ENCODE assay signal across 8 mouse cellular contexts in the genomic region with DNA sequence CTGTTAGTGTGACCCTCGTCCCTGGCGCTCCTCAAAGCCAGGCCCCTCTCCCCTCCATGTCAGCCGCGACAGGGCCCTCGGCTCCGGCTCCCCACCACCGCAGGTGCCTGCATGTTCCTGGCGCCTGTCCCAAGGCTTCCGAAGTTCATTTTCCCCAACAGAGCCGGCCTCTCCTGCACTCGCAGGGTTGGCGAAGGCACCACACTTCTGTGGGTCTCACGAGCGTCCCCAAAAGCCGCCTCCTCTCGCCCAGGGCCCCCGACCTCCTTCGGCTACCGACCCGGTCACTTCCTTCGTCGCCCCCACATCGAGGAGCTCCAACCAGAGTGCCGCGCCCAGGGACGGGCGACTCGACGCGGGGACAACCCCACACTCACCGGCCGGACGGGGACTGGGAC. TPM values are rescaled to one million over a fixed set of nuclear protein-coding genes. Genes with fewer than 3 reads are reported as not detected.
DNase-seq lines count a peak whose midpoint lies in the region; ATAC-seq and TF ChIP-seq lines count a peak whose summit lies in the region.

No protein-coding gene starts in this region.

- H3K9me3 ChIP-seq in embryonic facial prominence, embryonic 12.5 days, result no peaks in the 10 kb centered on the region
- H3K9me3 ChIP-seq in hindbrain, embryonic 14.5 days (ENCODE audit: control insufficient read depth, low read length), result no peaks in the 10 kb centered on the region
- no peaks in the 10 kb centered on the region for H3K9me3 ChIP-seq in liver, embryonic 16.5 days (replicated peaks; ENCODE audit: control insufficient read depth, low read length)

- TF ChIP-seq CTCF in C2C12 (IDR thresholded peaks at IDR 0.05; ENCODE audit: control insufficient read depth, insufficient read depth, insufficient read length), result no peak
- no peak for TF ChIP-seq CTCF in testis, adult 2 months (IDR thresholded peaks at IDR 0.05; ENCODE audit: control insufficient read depth, insufficient read depth, insufficient replicate concordance, low read depth, low read length)

- H3K27me3 ChIP-seq in C2C12 (ENCODE audit: control insufficient read depth, insufficient read depth, insufficient read length), result no peaks in the 10 kb centered on the region
- no peaks in the 10 kb centered on the region for H3K27me3 ChIP-seq in embryonic facial prominence, embryonic 12.5 days
- H3K27me3 ChIP-seq in hindbrain, embryonic 14.5 days (ENCODE audit: control insufficient read depth, insufficient read depth, low read length), result no peaks in the 10 kb centered on the region
- H3K27me3 ChIP-seq in liver, embryonic 16.5 days (ENCODE audit: control insufficient read depth, insufficient read depth, low read depth, low read length), result no peaks in the 10 kb centered on the region
- no peaks in the 10 kb centered on the region for H3K27me3 ChIP-seq in testis, adult 2 months (ENCODE audit: control insufficient read depth, insufficient read depth, low read length)

- peaks cover 32% of the 10 kb centered on the region for H3K79me3 ChIP-seq in C2C12 (ENCODE audit: low read depth)

- H3K36me3 ChIP-seq in C2C12 (ENCODE audit: control insufficient read depth, insufficient read depth), result peaks cover 39% of the 10 kb centered on the region
- H3K36me3 ChIP-seq in embryonic facial prominence, embryonic 12.5 days, result peaks cover 43% of the 10 kb centered on the region
- peaks cover 58% of the 10 kb centered on the region for H3K36me3 ChIP-seq in hindbrain, embryonic 14.5 days (replicated peaks; ENCODE audit: control insufficient read depth, insufficient read depth)
- peaks cover 27% of the 10 kb centered on the region for H3K36me3 ChIP-seq in liver, embryonic 16.5 days (ENCODE audit: control insufficient read depth, insufficient read depth)
- H3K36me3 ChIP-seq in testis, adult 2 months (ENCODE audit: control insufficient read depth, insufficient read depth, low read length), result no peaks in the 10 kb centered on the region; the same call in none of the 2 replicates

- TF ChIP-seq POLR2A in testis, adult 2 months (IDR thresholded peaks at IDR 0.05; ENCODE audit: control insufficient read depth, low read depth, low read length), result no peak

- H3K79me2 ChIP-seq in C2C12 (ENCODE audit: control insufficient read depth, insufficient read depth), result peaks cover 45% of the 10 kb centered on the region

- peak overlapping the region; percentile 95 for H3K9ac ChIP-seq in embryonic facial prominence, embryonic 12.5 days
- H3K9ac ChIP-seq in hindbrain, embryonic 14.5 days, result peak overlapping the region; percentile 94
- H3K9ac ChIP-seq in liver, embryonic 16.5 days (ENCODE audit: low read depth, low read length), result peak overlapping the region; percentile 97

- H3K4me1 ChIP-seq in embryonic facial prominence, embryonic 12.5 days, result peaks cover 16% of the 10 kb centered on the region
- H3K4me1 ChIP-seq in hindbrain, embryonic 14.5 days (replicated peaks; ENCODE audit: control insufficient read depth, insufficient read depth, low read length), result peaks cover 16% of the 10 kb centered on the region
- H3K4me1 ChIP-seq in liver, embryonic 16.5 days (ENCODE audit: control insufficient read depth, low read depth, low read length), result peaks cover 17% of the 10 kb centered on the region
- peaks cover 9% of the 10 kb centered on the region for H3K4me1 ChIP-seq in testis, adult 2 months (ENCODE audit: control insufficient read depth, insufficient read depth, low read length)

- peak overlapping the region; percentile 86 for H3K4me3 ChIP-seq in C2C12 (ENCODE audit: insufficient read depth, poor library complexity, severe bottlenecking)
- peak overlapping the region; percentile 95 for H3K4me3 ChIP-seq in embryonic facial prominence, embryonic 12.5 days
- H3K4me3 ChIP-seq in hindbrain, embryonic 14.5 days (replicated peaks; ENCODE audit: low read length), result peak overlapping the region; percentile 94
- peak overlapping the region; percentile 97 for H3K4me3 ChIP-seq in liver, embryonic 16.5 days (ENCODE audit: low read depth, low read length)
- peak overlapping the region; percentile 96 for H3K4me3 ChIP-seq in testis, adult 2 months (ENCODE audit: control insufficient read depth, low read depth, low read length)

- H3K27ac ChIP-seq in embryonic facial prominence, embryonic 12.5 days, result peak overlapping the region; percentile 69
- H3K27ac ChIP-seq in hindbrain, embryonic 14.5 days, result peak overlapping the region; percentile 63
- H3K27ac ChIP-seq in liver, embryonic 16.5 days (ENCODE audit: low read length), result peak overlapping the region; percentile 80
- H3K27ac ChIP-seq in testis, adult 2 months (ENCODE audit: control insufficient read depth, insufficient read depth, low read depth, low read length), result peak overlapping the region; percentile 79

- peak overlapping the region; percentile 90 for H3K4me2 ChIP-seq in embryonic facial prominence, embryonic 12.5 days (replicated peaks)
- peak overlapping the region; percentile 97 for H3K4me2 ChIP-seq in hindbrain, embryonic 14.5 days (replicated peaks)
- peak overlapping the region; percentile 87 for H3K4me2 ChIP-seq in liver, embryonic 16.5 days (ENCODE audit: low read depth, low read length)

- peak; percentile 74 for DNase-seq in cerebellum, adult 9-10 months
- no peak for DNase-seq in cerebellum, adult 18-20 months
- no peak for DNase-seq in hindbrain, embryonic 14.5 days (ENCODE audit: low spot score)

- no peak for ATAC-seq in embryonic facial prominence, embryonic 12.5 days (ENCODE audit: insufficient number of reproducible peaks, insufficient read depth, low FRiP score, low TSS enrichment)
- ATAC-seq in hindbrain, embryonic 14.5 days (ENCODE audit: low FRiP score), result no peak
- no peak for ATAC-seq in liver, embryonic 16.5 days (ENCODE audit: low read depth)
- ATAC-seq in frontal cortex, adult (ENCODE audit: low TSS enrichment), result no peak; the same call in 1 of the 2 replicates

- WGBS in embryonic facial prominence, embryonic 12.5 days, result 0% methylated on average over 33 of the region's 33 CpGs
- WGBS in hindbrain, embryonic 14.5 days, result 1% methylated on average over 33 of the region's 33 CpGs
- WGBS in liver, embryonic 16.5 days (ENCODE audit: insufficient replicate concordance), result under 1% methylated on average over 33 of the region's 33 CpGs

- peak overlapping the region; percentile 94 for H3ac ChIP-seq in C2C12 (ENCODE audit: control insufficient read depth, insufficient read length, low read depth)

TF ChIP-seq in C2C12, 6 proteins besides CTCF, POLR2A, EP300 and RAD21:
- no peak for TF ChIP-seq MYOD1 (IDR thresholded peaks at IDR 0.05; ENCODE audit: control insufficient read depth, insufficient read length, low read depth)
- no peak for TF ChIP-seq MAX (IDR thresholded peaks at IDR 0.05)
- TF ChIP-seq MYOG (IDR thresholded peaks at IDR 0.05; ENCODE audit: control insufficient read depth, extremely low read depth, insufficient read length), result no peak
- no peak for TF ChIP-seq FOSL1 (IDR thresholded peaks at IDR 0.05; ENCODE audit: insufficient read depth, low read length, poor library complexity, severe bottlenecking)
- TF ChIP-seq CEBPB (IDR thresholded peaks at IDR 0.05; ENCODE audit: low read depth), result no peak
- no peak for TF ChIP-seq USF1 (IDR thresholded peaks at IDR 0.05; ENCODE audit: low read depth)

RNA-seq across cellular contexts. Expression of a gene that starts 0.5 kb away (rescaled TPM):
- 25.8 TPM for polyA plus RNA-seq in C2C12 (2012; fragmentation: generic; extraction: Trizol)
- polyA plus RNA-seq in embryonic facial prominence, embryonic 12.5 days (2016; fragmentation: Nextera tagmentation; extraction: Ambion mirVana), result 22.4 and 25.5 TPM in 2 replicates
- 21.9 and 22.0 TPM in 2 replicates for polyA plus RNA-seq in hindbrain, embryonic 14.5 days (2014; fragmentation: Nextera tagmentation; extraction: Ambion mirVana)
- polyA plus RNA-seq in liver, embryonic 16.5 days (2015; fragmentation: Nextera tagmentation; extraction: Ambion mirVana), result 12.4 and 12.9 TPM in 2 replicates
- polyA plus RNA-seq in testis, adult 2 months (2012; rRNA removed), result 70.0 and 73.6 TPM in 2 replicates

RNA-seq across cellular contexts. Expression of a gene that starts 1.1 kb away (rescaled TPM):
- polyA plus RNA-seq in C2C12 (2012; fragmentation: generic; extraction: Trizol), result 300 TPM
- 254 and 259 TPM in 2 replicates for polyA plus RNA-seq in embryonic facial prominence, embryonic 12.5 days (2016; fragmentation: Nextera tagmentation; extraction: Ambion mirVana)
- polyA plus RNA-seq in hindbrain, embryonic 14.5 days (2014; fragmentation: Nextera tagmentation; extraction: Ambion mirVana), result 321 and 339 TPM in 2 replicates
- polyA plus RNA-seq in liver, embryonic 16.5 days (2015; fragmentation: Nextera tagmentation; extraction: Ambion mirVana), result 115 and 123 TPM in 2 replicates
- polyA plus RNA-seq in testis, adult 2 months (2012; rRNA removed), result 3,095 and 3,228 TPM in 2 replicates

RNA-seq across cellular contexts. Expression of a gene that starts 5.4 kb away (rescaled TPM):
- polyA plus RNA-seq in C2C12 (2012; fragmentation: generic; extraction: Trizol), result 13.0 TPM
- 9.3 and 10.7 TPM in 2 replicates for polyA plus RNA-seq in embryonic facial prominence, embryonic 12.5 days (2016; fragmentation: Nextera tagmentation; extraction: Ambion mirVana)
- polyA plus RNA-seq in hindbrain, embryonic 14.5 days (2014; fragmentation: Nextera tagmentation; extraction: Ambion mirVana), result 6.0 and 6.2 TPM in 2 replicates
- 2.7 TPM in 2 replicates for polyA plus RNA-seq in liver, embryonic 16.5 days (2015; fragmentation: Nextera tagmentation; extraction: Ambion mirVana)
- polyA plus RNA-seq in testis, adult 2 months (2012; rRNA removed), result 0.91 and 2.5 TPM in 2 replicates

RNA-seq across cellular contexts. Expression of a gene that starts 5.5 kb away (rescaled TPM):
- 0.28 TPM for polyA plus RNA-seq in C2C12 (2012; fragmentation: generic; extraction: Trizol)
- polyA plus RNA-seq in embryonic facial prominence, embryonic 12.5 days (2016; fragmentation: Nextera tagmentation; extraction: Ambion mirVana), result 0.82 and 1.0 TPM in 2 replicates
- polyA plus RNA-seq in hindbrain, embryonic 14.5 days (2014; fragmentation: Nextera tagmentation; extraction: Ambion mirVana), result 0.44 and 1.0 TPM in 2 replicates
- 0.33 and 0.35 TPM in 2 replicates for polyA plus RNA-seq in liver, embryonic 16.5 days (2015; fragmentation: Nextera tagmentation; extraction: Ambion mirVana)
- polyA plus RNA-seq in testis, adult 2 months (2012; rRNA removed), result 2.9 and 3.1 TPM in 2 replicates

RNA-seq across cellular contexts. Expression of a gene that starts 11.1 kb away (rescaled TPM):
- 0.20 TPM for polyA plus RNA-seq in C2C12 (2012; fragmentation: generic; extraction: Trizol)
- 0.46 and 0.49 TPM in 2 replicates for polyA plus RNA-seq in embryonic facial prominence, embryonic 12.5 days (2016; fragmentation: Nextera tagmentation; extraction: Ambion mirVana)
- polyA plus RNA-seq in hindbrain, embryonic 14.5 days (2014; fragmentation: Nextera tagmentation; extraction: Ambion mirVana), result 0.39 TPM in 1 of 2 replicates, not detected in the other
- 959 and 972 TPM in 2 replicates for polyA plus RNA-seq in liver, embryonic 16.5 days (2015; fragmentation: Nextera tagmentation; extraction: Ambion mirVana)
- 0.41 and 0.48 TPM in 2 replicates for polyA plus RNA-seq in testis, adult 2 months (2012; rRNA removed)
